Mouse (Mus musculus) brain, embryonic 18.5 days (tissue): ENCODE measurements around the gene Acot8.

Source experiments
- DNase-seq: peaks from one replicate; pipeline ENCODE4 v3.0.0-alpha.2; 2012; ENCODE audit warnings: low read depth, low spot score

Acot8 gene

DNA sequence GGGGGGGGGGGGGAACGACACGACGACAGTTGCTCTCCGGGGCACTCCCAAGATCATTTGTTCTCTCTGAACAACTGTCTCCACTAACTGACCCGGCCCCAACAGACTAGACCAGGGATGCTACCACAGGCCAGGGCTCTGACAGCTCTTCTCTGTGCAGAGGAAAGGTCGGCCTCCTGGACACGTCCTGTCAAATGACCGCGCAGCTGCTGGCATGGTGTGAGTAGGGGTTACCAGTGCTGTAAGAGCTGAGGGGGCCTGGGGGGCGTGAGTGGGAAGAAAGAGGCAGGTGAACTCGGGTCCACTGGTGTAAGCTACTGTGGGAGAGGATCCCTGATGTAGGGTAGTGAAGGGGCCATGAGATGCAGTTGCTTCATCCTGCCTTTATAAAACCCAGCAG lies 46.8 kb downstream of the Acot8 start:
- DNase-seq, result no peak

DNA sequence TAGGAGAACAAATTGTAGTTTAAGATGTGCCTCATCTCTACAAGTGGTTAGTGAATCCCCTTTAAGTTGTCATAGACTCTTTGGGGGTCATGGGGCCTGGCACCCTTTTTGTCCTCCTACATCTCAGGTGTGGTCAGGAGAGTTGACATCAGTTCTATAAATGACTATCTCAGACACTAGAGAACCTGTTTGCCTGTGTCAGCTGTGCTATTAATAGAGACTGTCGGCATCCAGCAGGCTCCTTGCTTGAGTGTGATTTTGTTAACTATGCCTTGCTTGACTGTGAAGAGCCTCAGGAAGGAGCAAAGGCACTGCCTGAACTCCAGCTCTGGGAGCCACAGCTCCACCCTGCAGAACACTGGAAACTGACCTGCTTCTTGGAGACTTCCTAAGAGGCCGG lies 49.9 kb downstream of the Acot8 start:
- DNase-seq, result no peak

DNA sequence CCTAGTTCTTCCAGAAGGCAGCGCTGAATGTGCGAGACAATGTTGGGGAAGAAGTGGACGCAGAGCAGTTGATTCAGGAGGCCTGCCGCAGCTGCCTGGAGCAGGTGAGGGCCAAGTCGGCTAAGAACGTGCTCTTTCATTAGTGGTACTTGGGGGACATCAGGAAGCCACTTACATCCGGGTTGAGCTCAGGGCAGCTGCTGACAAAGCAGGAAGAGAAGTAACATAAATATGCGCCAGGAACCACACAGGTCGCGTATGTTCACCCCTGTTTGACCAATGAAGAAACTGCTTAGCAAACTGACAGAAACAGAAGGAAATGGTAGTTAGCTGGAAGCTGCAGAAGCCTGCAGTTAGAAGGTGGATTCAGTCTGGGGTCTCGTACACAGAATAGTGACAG lies 50.6 kb downstream of the Acot8 start:
- DNase-seq, result no peak

DNA sequence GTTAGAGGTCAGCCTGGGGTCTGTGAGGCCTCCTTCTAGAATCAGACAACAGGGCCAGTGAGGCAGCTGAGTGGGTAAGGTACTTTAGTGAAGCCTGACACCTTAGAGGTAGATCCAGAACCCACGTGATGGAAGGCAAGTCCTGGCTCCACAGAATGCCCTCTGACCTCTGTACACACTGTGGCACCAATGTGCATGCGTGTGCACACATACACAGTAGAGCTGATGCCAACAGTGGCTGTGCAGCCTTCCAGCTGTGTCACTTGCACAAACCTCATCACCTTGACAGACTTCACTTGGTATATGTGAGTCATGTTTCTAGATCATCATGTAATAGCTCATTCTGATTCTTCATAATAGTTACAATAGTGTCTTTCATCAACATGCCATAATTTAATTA lies 52.2 kb downstream of the Acot8 start:
- DNase-seq, result no peak

DNA sequence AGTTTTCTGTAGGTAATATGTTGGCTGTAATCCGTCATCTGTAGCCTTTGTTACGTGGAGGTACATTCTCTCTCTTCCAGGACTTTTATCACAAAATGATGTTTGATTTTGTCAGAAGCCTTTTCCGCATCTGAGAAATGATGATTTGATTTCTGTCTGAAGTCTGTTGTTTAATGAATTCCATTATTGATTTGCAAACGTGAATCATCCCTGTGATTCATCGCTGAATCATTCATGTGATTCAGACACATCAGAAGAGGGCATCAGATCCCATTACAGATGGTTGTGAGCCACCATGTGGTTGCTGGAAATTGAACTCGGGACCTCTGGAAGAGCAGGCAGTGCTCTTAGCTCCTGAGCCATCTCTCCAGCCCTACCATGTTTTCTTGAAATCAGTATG lies 55.7 kb downstream of the Acot8 start:
- DNase-seq, result no peak

DNA sequence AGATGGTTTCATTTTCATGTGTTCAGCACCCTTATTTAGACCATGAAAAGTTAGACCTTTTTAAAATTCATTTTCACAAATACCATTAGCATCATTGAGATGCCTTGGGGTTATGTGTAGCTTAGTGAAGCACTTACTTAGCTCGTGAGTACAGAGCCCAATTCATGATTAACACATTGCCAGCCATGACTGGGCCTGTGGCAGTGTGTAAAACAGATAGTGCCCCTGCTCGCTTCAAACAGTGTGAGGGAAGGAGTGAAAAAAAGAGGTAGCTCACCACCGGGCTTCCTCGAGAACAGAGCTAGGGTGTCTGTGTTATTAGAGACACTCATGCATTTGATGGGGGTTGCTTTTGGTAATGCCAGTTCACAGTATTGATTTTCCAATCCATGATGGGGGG lies 56.5 kb downstream of the Acot8 start:
- DNase-seq, result no peak

DNA sequence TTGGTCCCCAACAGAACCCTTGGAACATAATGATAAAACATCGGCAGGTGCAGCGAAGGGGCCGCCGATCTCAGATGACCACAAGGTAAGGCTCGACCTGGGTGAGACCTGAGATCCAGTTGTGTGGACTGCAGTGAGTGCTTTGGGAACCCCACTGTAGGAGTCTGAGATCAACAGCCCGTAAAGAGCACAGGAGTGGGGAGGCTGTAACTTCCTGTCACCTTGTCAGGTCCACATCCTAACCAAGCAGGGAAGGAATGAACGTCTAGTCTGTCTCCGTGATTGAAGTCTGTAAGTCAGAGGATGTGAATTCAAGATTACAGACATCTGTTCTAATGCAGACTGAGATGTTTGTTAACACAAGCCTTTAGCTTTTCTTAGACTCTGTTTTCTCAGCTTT lies 58.0 kb downstream of the Acot8 start:
- no peak for DNase-seq

DNA sequence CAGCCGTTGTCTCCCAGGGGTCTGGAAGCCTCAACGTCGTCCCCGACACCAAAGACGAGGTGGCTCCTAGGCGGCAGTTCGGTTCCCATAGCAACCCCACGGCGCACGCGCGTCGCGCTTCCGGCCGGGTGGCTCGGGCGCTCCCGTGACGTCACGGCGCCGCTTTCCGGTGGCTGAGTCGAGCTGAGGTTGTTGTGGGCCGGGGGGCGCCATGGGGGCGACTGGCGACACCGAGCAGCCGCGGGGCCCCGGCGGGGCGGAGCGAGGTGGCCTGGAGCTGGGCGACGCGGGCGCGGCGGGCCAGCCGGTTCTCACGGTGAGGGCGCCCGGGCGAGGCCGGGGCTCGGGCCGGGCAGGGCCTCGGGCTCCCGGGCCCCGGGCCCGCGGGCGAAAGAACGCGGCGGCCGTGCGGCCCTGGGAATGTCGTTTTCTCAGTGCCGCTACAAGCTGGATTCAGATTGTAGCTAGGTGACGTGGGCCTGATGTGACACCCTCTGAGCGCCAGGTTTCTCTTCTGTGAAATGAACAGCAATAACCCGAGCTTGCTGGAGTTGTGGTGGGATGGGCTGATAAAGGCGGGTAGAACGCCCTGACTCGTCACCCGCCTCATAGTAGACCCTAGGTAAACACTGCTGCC lies 58.7 kb downstream of the Acot8 start, which contains the start of the genes Wfdc3 and Dnttip1:
Wfdc3 (minus strand) TSS at position 89 of the 637 bp plus-strand sequence.
Dnttip1 (plus strand) TSS at position 141 of the 637 bp plus-strand sequence.
- peak; percentile 82 for DNase-seq

DNA sequence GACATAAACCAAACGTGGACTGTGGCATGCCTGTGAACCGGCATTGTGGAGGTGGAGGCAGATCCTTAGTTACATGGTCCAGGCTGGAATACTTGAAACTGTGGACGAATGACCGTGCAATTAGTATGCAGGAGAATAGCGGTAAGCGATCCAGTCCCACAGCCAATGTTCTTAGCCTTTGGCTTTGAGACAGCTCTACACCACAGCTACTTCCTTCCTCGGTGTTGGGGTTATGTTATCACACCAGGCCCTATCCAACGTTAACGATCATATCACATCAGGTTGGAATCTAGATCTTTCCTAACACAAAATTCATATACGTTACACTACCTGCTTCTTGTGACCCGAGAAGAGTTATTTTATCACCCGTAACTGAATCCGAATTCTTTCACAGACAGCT lies 59.7 kb downstream of the Acot8 start:
- DNase-seq, result no peak
